Mouse (Mus musculus) E14TG2a.4 (cell line): ENCODE results near the gene C330007P06Rik.

Experiments used
- CTCF ChIP-seq: conservative IDR thresholded peaks from 2 replicates; pipeline ENCODE4 v1.5.1; 2014; ENCODE audit warnings: low read length
- NANOG ChIP-seq: IDR thresholded peaks from 2 replicates; pipeline ENCODE4 v1.6.1; 2014; ENCODE audit warnings: borderline replicate concordance, low read length, mixed read lengths
- POU5F1 ChIP-seq: IDR thresholded peaks from 2 replicates; pipeline ENCODE4 v1.6.1; 2014; ENCODE audit warnings: low read length, borderline replicate concordance

GRCm38 (mm10) chrX:36816953-36817441 is 56.9 kb downstream of the C330007P06Rik start:
- no peak for TF ChIP-seq CTCF
- TF ChIP-seq NANOG = no peak
- no peak for TF ChIP-seq POU5F1
